Mouse (Mus musculus): Measurements from ENCODE around the gene Morc3. TPM values are rescaled to one million over a fixed set of nuclear protein-coding genes. Genes with fewer than 3 reads are reported as not detected.
"Not testable (repeated sequence)": the region's sequence is repeated elsewhere in the genome, so short reads cannot be mapped to it uniquely, and the experiment has no call there.

Gene Morc3
- total RNA-seq, 2 experiments from 2014 or later: 30.9 to 37.9 TPM

- DNase-seq (ENCODE audit: low spot score in 2 of 2): no peak
Observed at GRCm38 (mm10) chr16:93818691-93819324, 13.1 kb upstream of the Morc3 start.

DNA sequence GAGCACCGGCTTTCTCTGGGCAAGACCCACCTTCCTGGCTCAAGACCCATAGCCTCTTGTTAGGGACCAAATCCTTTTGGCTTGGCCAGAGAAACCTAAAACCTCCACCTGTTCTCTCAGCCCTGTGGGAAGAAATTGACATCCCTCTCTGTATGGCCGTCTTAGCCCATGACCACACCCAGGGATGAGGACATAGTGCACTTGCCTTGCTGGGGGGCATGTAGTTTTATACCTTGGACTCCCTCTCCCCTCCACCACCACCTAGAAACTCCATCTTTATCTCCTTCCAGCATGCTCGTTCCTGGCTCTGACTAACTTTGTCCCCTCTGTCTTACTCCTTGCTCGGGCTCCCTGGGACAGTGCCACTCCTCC is 12.6 kb upstream of the Morc3 start:
- DNase-seq (ENCODE audit: low spot score in 2 of 2): no peak

DNA sequence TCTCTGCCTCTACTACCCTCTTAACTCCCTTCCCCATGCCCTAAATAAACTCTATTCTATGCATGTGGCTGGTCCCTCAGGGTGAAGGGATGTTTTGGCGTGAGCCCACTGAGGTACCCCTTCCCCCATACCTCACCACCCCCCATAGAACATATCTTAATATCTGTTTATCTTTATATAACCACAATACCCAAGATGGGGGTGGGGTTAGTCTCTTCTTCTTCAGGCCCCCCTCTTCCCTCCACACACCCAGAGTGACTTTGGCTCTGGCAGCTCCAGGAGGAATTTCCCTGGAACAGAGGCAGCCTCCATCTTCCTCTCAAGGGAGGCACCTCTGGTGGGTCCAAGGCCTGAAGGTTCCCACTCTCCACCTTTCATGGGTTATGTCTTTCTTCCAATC is 11.9 kb upstream of the Morc3 start:
- no peak for DNase-seq (ENCODE audit: low spot score in 2 of 2)

GRCm38 (mm10) chr16:93821706-93822105 is 10.2 kb upstream of the Morc3 start:
- no peak for DNase-seq (ENCODE audit: low spot score in 2 of 2)

DNA sequence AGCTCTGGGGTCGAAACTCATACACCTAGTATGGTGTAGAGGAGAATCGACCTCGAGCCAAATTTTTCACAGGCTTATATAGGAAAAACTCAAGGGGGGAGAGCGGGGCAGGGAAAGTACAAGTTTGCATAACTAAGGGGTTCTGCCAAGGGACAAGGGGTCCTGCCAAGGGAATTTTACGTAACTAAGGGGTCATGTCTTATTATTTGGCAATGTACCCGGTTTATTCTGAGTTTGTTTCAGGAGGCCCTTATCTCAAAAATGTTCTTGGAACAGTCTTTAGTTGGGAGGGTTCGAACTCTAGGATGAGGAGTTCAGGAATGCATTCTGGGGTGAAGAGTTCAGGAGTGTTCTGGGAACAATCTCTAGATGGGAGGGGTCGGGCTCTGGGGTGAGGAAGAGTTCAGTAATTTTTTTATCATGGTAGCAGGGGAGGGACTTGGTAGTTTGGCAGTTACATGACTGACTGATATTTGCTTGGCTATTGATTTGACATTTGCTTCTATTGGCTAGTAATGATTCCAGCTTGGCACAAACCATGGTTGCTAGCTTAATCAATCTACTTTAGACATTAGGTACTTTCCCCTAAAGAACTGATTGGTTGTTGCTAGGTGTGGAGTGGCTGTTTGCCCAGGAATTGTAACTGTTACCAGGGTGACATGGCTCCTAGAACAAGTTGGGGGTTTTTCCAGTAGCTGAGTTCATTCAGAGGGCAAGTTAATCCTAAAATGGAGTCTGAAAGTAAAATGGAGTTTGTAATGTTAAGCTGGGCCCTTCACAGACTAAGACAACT is 9.3 kb upstream of the Morc3 start:
- DNase-seq (ENCODE audit: low spot score in 2 of 2): peak in 1 of 2 experiments; percentile 42

DNA sequence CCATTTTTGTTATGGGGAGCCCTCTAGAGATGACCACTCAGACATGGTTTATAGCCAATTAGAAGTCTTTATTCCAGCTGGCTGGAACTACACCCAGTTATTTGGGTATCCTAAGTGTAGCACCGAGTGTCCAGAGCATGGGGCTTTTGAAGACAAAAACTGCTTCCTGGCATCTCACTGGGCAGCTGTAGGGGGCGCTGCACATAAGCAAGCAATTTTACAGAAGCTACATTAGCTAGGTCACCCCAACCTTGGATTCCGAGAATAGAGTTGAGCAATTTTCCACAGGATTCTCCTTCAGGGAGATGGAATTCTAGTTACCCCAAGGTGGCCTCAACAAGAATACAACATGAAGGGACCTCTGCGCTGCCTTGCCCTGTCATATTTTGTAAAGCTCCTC is 7.1 kb upstream of the Morc3 start:
- no peak for DNase-seq (ENCODE audit: low spot score in 2 of 2)

DNA sequence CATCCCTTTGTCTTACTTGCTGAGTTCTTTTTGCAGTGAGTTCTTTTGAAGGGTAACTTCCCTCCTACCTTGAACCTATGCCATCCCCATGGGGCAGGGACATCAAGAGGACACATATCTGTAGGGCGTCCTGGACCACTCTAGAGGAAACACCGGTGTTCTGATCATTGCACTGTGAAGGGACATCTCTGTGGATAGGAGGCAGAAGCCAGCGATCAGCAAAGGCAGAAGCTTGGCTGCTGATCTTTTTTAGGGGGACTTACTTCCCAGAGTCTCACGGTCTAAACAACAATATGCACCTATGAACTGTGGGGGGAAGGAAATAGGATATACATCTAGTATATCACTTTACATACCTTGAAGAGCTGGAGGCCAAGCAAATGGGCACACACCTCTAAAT is 6.5 kb upstream of the Morc3 start:
- DNase-seq (ENCODE audit: low spot score in 2 of 2): no peak

DNA sequence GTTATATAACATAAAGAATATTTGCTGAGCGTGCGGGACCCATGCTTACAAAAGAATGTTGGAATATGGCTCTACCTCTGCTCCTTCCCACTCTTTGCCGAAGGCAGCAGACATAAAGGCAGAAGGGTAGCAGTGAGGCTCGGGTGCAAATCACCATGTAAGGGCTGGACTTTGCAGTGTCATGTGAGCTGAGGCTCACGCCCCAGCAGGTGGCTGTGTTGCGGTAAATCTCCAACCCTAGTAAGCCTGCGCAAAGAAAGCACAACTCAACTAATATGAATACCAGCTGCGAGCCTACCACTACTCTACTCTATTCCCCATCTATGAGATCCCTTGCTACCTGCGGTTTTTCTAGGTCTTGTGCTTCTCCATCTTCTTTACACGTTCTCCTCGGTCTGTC is 5.9 kb upstream of the Morc3 start:
- no peak for DNase-seq (ENCODE audit: low spot score in 2 of 2)

DNA sequence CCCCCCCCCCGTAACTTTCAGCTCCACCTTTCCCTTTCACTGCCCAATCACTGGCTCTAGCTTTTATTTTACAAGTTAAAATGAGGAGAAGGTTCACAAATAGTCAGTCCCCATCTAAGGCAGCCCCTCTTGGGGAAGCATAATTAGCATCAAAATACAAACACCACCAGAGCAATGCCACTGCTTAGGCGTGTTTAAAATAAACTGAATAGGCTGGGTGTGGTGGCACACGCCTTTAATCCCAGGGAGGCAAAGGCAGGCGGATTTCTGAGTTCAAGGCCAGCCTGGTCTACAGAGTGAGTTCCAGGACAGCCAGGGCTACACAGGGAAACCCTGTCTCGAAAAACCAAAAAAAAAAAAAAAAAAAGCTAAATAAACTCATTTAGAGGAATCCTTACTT is 5.4 kb upstream of the Morc3 start:
- not testable (repeated sequence) for DNase-seq (ENCODE audit: low spot score in 2 of 2)

DNA sequence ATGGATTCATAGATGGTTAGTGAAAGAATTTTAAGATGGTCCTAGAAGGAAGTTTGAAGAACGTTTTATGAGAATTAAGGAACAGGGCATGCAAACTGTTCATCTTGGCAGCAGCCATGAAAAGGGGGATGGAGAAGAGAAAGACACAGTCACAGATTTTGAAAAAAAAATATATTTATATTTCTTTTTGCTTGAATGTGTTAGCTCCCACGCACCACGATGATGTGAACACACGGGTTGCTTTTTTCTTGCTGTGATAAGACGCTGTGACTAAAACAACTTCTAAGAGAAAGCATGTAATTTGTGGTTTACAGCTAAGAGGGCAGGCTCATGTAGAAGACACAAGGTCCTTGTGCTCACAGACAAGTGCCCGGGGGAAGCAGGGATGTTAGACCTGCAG is 5.0 kb upstream of the Morc3 start:
- DNase-seq (ENCODE audit: low spot score in 2 of 2): peak in 1 of 2 experiments; percentile 27

GRCm38 (mm10) chr16:93829526-93829925 is 2.4 kb upstream of the Morc3 start:
- DNase-seq (ENCODE audit: low spot score in 2 of 2): no peak

DNA sequence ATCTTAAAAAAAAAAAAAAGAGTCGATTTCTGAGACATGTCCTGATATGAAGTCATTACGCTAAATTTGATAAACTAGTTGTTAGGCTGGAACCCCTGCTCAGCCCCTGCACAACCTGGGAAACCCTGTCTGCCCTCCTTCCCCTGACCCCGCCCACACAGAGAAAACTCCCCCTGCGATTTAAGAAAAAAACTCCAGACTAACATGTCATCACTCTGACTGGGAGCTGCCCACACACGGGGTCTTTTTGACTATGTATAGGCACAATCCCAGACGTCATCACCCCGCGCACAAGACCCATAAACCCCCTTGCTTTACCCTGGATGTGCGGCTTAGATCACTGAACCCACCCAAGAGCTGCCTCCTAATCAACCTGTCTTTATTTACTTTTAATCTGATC is 1.9 kb upstream of the Morc3 start:
- DNase-seq (ENCODE audit: low spot score in 2 of 2): no peak

DNA sequence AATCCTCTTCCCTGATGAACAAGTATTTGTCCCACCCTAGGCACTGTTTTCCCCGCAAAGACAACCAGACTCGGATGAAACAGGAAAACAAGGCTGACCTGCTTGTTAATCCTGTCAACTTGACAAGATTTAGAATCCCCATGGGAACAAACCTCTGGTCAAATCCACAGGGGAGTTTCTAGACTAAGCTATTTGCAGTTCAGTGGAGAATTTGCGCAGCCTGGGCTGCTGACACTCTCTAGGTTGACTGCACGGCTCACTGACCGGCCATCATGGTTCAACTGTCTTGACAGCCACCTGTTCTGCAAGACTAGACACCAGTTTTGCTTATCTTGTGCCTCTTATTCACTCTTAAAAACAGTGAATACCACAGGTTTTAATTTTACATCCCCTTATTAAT is 1.0 kb upstream of the Morc3 start:
- DNase-seq (ENCODE audit: low spot score in 2 of 2): no peak

DNA sequence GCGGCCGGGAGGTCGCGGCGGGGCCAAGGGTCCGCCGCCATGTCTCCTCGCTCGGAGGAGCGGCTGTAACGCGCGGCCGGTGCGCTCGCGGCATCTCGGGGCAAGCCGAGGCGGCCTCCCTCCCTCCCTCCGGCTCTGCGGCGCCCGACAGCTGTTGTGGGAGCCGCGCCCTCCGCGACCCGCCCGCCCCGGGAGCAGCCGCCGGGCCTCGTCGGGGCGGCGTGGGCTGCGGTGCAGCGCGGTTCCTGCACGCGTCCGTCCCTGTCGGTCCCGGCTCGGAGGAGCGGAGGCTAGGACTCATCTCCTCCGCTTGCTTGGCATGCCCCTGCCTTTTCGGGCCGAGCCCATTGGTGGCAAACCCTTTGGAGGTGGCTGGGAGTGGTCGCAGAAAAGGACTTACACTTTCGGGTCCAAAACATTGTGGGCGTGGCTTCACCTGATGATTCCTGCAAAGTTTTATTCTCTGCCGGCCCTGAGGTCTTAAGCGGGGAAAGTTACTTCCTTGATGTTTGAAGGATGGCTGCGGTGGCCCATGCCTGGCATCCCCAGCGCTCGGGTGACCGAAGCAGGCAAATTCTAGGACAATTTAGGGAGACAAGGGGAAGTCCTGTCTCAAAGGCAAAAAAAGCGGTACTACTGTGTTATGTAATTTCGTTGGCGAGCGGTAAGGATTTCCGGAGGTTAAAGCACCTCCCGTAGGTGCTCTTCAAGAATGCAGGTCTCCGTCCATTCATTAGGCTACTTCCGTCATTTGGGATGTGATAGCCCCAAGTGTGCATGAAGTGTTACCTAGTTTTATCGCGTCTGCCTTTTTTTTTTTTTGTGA is 743 bp downstream of the Morc3 start:
- peak; percentile 20 to 33 for DNase-seq (ENCODE audit: low spot score in 2 of 2)

GRCm38 (mm10) chr16:93833551-93833950 is 1.6 kb downstream of the Morc3 start:
- DNase-seq (ENCODE audit: low spot score in 2 of 2): no peak

DNA sequence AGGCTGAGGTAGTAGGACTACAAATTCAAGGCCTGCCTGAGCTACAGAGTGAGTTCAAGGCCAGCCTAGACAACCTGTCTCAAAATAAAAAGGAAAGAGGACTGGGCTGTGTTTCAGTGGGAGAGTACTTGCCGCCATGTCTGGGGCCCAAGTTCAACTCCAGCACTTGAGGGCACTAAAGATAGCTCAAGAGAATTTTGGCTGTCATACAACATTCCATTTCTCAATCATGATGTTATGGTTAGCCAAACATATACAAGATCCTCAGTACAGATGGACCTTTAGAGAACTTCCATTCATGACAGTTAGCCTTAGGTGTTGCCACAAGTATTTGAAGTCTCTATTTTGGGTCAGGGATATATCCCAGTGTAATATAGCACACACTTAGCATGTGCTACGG is 2.2 kb downstream of the Morc3 start:
- no peak for DNase-seq (ENCODE audit: low spot score in 2 of 2)

GRCm38 (mm10) chr16:93839049-93839448 is 7.1 kb downstream of the Morc3 start:
- DNase-seq (ENCODE audit: low spot score in 2 of 2): no peak

GRCm38 (mm10) chr16:93850527-93850926 is 18.6 kb downstream of the Morc3 start:
- DNase-seq (ENCODE audit: low spot score in 2 of 2): no peak

DNA sequence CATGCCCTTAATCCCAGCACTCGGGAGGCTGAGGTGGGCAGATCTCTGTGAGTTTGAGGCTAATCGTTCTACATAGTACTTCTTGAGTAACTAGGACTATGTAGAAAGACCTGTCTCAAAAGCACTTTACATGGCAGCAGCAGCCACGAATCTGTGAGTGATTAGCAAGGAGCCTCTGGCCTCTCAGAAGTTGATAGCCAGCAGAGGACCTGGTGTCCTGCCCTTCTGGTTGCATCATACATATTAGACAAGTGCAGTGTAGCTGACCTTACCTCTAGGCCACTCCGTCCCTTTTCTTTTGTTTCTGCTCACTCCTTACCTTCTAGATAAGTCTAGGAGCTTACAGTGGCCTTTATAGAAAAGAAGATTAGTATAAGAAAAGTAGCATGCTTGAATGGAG is 28.0 kb downstream of the Morc3 start:
- no peak for DNase-seq (ENCODE audit: low spot score in 2 of 2)

GRCm38 (mm10) chr16:93860686-93861085 is 28.8 kb downstream of the Morc3 start:
- DNase-seq (ENCODE audit: low spot score in 2 of 2): no peak

- DNase-seq (ENCODE audit: low spot score in 2 of 2): no peak
Observed at GRCm38 (mm10) chr16:93874841-93875240, 42.9 kb downstream of the Morc3 start.
